Mouse (Mus musculus) cerebellum, postnatal 36 days (tissue): ENCODE data around the gene Zfp428.
A peak's percentile ranks its signal among the peaks of the same experiment; 100 is the strongest.

Experiments
- DNase-seq, 2 experiments: peaks; one replicate each; pipeline ENCODE4 v3.0.0; 2021 to 2022; ENCODE audit warnings: mixed read lengths in 2 of 2

Gene Zfp428

GRCm38 (mm10) chr7:24506838-24507725, at the start of gene Zfp428:
Zfp428 (plus strand) TSS chr7:24507006.
- DNase-seq, result peak; percentile 90 to 92

- no peak for DNase-seq
Measured at GRCm38 (mm10) chr7:24457726-24458370, 49.0 kb upstream of the Zfp428 start.

- no peak for DNase-seq
Measured at GRCm38 (mm10) chr7:24459440-24459839, 47.4 kb upstream of the Zfp428 start.

GRCm38 (mm10) chr7:24459843-24460242, 47.0 kb upstream of the Zfp428 start:
- no peak for DNase-seq

GRCm38 (mm10) chr7:24461376-24462051, 45.3 kb upstream of the Zfp428 start:
- DNase-seq, result no peak

GRCm38 (mm10) chr7:24462388-24463319, 44.2 kb upstream of the Zfp428 start, which contains the start of gene Plaur:
Plaur (plus strand) TSS chr7:24462484.
- no peak for DNase-seq

- DNase-seq, result no peak
Measured at GRCm38 (mm10) chr7:24466835-24467234, 40.0 kb upstream of the Zfp428 start.

GRCm38 (mm10) chr7:24467886-24468285, 38.9 kb upstream of the Zfp428 start:
- DNase-seq, result no peak

GRCm38 (mm10) chr7:24469126-24469525, 37.7 kb upstream of the Zfp428 start:
- no peak for DNase-seq

GRCm38 (mm10) chr7:24470356-24470755, 36.5 kb upstream of the Zfp428 start:
- DNase-seq, result peak; percentile 70 to 73

GRCm38 (mm10) chr7:24472442-24472841, 34.4 kb upstream of the Zfp428 start:
- no peak for DNase-seq

GRCm38 (mm10) chr7:24472937-24473336, 33.9 kb upstream of the Zfp428 start:
- DNase-seq, result peak in 1 of 2 experiments; percentile 39

- peak; percentile 84 to 86 for DNase-seq
Measured at GRCm38 (mm10) chr7:24473913-24474529, 32.8 kb upstream of the Zfp428 start.

- peak in 1 of 2 experiments; percentile 48 for DNase-seq
Measured at GRCm38 (mm10) chr7:24474811-24475506, 31.8 kb upstream of the Zfp428 start.

- DNase-seq, result no peak
Measured at GRCm38 (mm10) chr7:24476338-24476737, 30.5 kb upstream of the Zfp428 start.

- no peak for DNase-seq
Measured at GRCm38 (mm10) chr7:24476856-24477255, 29.9 kb upstream of the Zfp428 start.

GRCm38 (mm10) chr7:24478911-24479310, 27.9 kb upstream of the Zfp428 start:
- no peak for DNase-seq

GRCm38 (mm10) chr7:24479685-24480084, 27.1 kb upstream of the Zfp428 start:
- no peak for DNase-seq

- DNase-seq, result no peak
Measured at GRCm38 (mm10) chr7:24480121-24480941, 26.5 kb upstream of the Zfp428 start.

- no peak for DNase-seq
Measured at GRCm38 (mm10) chr7:24480986-24481473, 25.8 kb upstream of the Zfp428 start.
